Mouse (Mus musculus): ENCODE results near the gene AA986860. TPM values are rescaled to one million over a fixed set of nuclear protein-coding genes. Genes with fewer than 3 reads are reported as not detected.

Gene AA986860
- polyA plus RNA-seq, 1 experiment from 2014 or later: 28.7 TPM

Other genes starting within 250 kb of the AA986860 start
- 0.14 and 0.52 TPM in 2 replicates for gene Zp3r, start 102.4 kb upstream of the AA986860 start, polyA plus RNA-seq (2014; fragmentation: Nextera tagmentation; extraction: Ambion mirVana)
- gene C4bp, start 70.3 kb upstream of the AA986860 start, polyA plus RNA-seq (2014; fragmentation: Nextera tagmentation; extraction: Ambion mirVana): 0.17 and 0.27 TPM in 2 replicates
- not detected in 2 replicates for gene Gm29427, start 16.2 kb upstream of the AA986860 start, polyA plus RNA-seq (2014; fragmentation: Nextera tagmentation; extraction: Ambion mirVana)
- 11.9 and 12.0 TPM in 2 replicates for gene Yod1, start 14.6 kb upstream of the AA986860 start, polyA plus RNA-seq (2014; fragmentation: Nextera tagmentation; extraction: Ambion mirVana)
- 11.1 and 11.2 TPM in 2 replicates for gene Pfkfb2, start 2.7 kb upstream of the AA986860 start, polyA plus RNA-seq (2014; fragmentation: Nextera tagmentation; extraction: Ambion mirVana)
- gene Fcamr, start 68.9 kb downstream of the AA986860 start, polyA plus RNA-seq (2014; fragmentation: Nextera tagmentation; extraction: Ambion mirVana): 0.22 TPM in 1 of 2 replicates, not detected in the other
- not detected in 2 replicates for gene Pigr, start 94.7 kb downstream of the AA986860 start, polyA plus RNA-seq (2014; fragmentation: Nextera tagmentation; extraction: Ambion mirVana)
- gene Fcmr, start 133.7 kb downstream of the AA986860 start, polyA plus RNA-seq (2014; fragmentation: Nextera tagmentation; extraction: Ambion mirVana): not detected in 2 replicates
- gene Il24, start 155.5 kb downstream of the AA986860 start, polyA plus RNA-seq (2014; fragmentation: Nextera tagmentation; extraction: Ambion mirVana): not detected in 2 replicates
- gene Il20, start 179.5 kb downstream of the AA986860 start, polyA plus RNA-seq (2014; fragmentation: Nextera tagmentation; extraction: Ambion mirVana): not detected in 2 replicates
- gene Il19, start 208.1 kb downstream of the AA986860 start, polyA plus RNA-seq (2014; fragmentation: Nextera tagmentation; extraction: Ambion mirVana): not detected in 2 replicates